Mouse (Mus musculus) MEL (cell line): Measurements from ENCODE around the gene Arhgef15.

Experiments
- CTCF ChIP-seq, 3 experiments: IDR thresholded peaks in 2 of 3; conservative IDR thresholded peaks in 1 of 3; 2 replicates each; pipeline ENCODE4 v1.5.1; 2011 to 2012; ENCODE audit warnings: low read length in 3 of 3, low read depth in 2 of 3, mild to moderate bottlenecking in 2 of 3, improper control_type of control experiment in 1 of 3, inconsistent platforms in 1 of 3, mixed read lengths in 1 of 3, moderate library complexity in 1 of 3; ENCODE audit not compliant: control insufficient read depth in 1 of 3, insufficient read depth in 1 of 3, poor library complexity in 1 of 3, severe bottlenecking in 1 of 3
- TAL1 ChIP-seq: IDR thresholded peaks from 2 replicates; pipeline ENCODE4 v1.6.1; 2012; ENCODE audit warnings: mild to moderate bottlenecking, inconsistent platforms, low read length, moderate library complexity, mixed read lengths

DNA sequence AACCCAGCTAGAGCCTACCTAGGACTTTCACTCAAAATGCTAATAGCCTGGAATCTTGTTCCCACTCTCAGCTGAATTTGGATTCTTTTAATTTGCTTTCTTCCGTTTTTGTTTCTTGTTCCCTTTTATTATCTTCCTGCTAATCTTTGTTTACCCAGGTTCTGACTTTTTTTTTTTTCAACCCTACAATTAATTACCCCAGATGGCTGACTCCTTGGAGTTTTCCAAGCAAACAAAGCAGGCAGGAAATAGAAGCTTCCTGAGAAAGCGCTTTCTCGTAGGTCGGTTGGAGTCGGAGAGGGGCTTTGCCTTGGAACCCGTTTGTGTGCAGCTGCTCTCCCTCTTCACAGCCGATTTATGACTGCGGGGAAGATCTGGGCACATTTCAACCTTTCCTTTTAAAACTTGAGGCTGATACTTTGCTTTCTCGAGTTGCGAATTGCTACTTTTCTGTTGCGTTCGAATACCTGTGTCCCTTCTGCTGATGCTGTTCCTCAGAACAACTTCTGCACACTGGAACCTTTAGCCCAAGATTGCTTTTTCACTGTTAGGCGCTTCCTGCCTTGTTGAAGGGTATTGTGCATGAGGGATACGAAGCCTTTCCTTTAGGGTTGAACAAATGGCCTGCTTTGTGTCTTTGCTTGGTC lies 45.6 kb downstream of the Arhgef15 start:
- TF ChIP-seq CTCF (IDR thresholded peaks at IDR 0.05 in 2 of 3, conservative IDR thresholded peaks at IDR 0.05 in 1 of 3; ENCODE audit: control insufficient read depth in 1 of 3, insufficient read depth in 1 of 3, low read depth in 2 of 3, low read length in 3 of 3, poor library complexity in 1 of 3, severe bottlenecking in 1 of 3), result no peak
- TF ChIP-seq TAL1, result no peak
